Mouse (Mus musculus) forebrain, embryonic 16.5 days (tissue): ENCODE measurements around the gene Fam13c. TPM values are rescaled to one million over a fixed set of nuclear protein-coding genes. Genes with fewer than 3 reads are reported as not detected.

Source experiments
- ATAC-seq: fragments of 200-750 bp; cut with Nextera tagmentation; 2 replicates; pipeline ENCODE4 v1.8.0; 2017; ENCODE audit warnings: mild to moderate bottlenecking, moderate library complexity
- H3K27ac ChIP-seq: fragments of 300-500 bp; sonication (generic); 2 replicates; pipeline ENCODE4 v1.5.1; 2014; ENCODE audit warnings: low read length, control low read depth
- H3K27me3 ChIP-seq: fragments of 300-500 bp; sonication (generic); replicated peaks from 2 replicates; pipeline ENCODE4 v1.6.1; 2014; ENCODE audit warnings: low read length; ENCODE audit not compliant: control insufficient read depth, insufficient read depth
- H3K36me3 ChIP-seq: fragments of 300-500 bp; sonication (generic); 2 replicates; pipeline ENCODE4 v1.6.1; 2014; ENCODE audit not compliant: control insufficient read depth, insufficient read depth
- H3K4me1 ChIP-seq: fragments of 300-500 bp; sonication (generic); replicated peaks from 2 replicates; pipeline ENCODE4 v1.6.1; 2014; ENCODE audit warnings: low read length; ENCODE audit not compliant: control insufficient read depth, insufficient read depth
- H3K4me2 ChIP-seq: fragments of 300-500 bp; sonication (generic); 2 replicates; pipeline ENCODE4 v1.6.1; 2014; ENCODE audit warnings: mild to moderate bottlenecking, low read length, control low read depth
- H3K4me3 ChIP-seq: fragments of 300-500 bp; sonication (generic); replicated peaks from 2 replicates; pipeline ENCODE4 v1.5.1; 2014; ENCODE audit warnings: mild to moderate bottlenecking, low read length, control low read depth
- H3K9ac ChIP-seq: fragments of 300-500 bp; sonication (generic); replicated peaks from 2 replicates; pipeline ENCODE4 v1.6.1; 2014; ENCODE audit warnings: low read depth, low read length, control low read depth
- H3K9me3 ChIP-seq: fragments of 300-500 bp; sonication (generic); 2 replicates; pipeline ENCODE4 v1.6.1; 2016; ENCODE audit warnings: low read length; ENCODE audit not compliant: control insufficient read depth
- WGBS: fragments of 180-500 bp; shearing (Covaris S2); extraction: QIAGEN DNeasy Blood & Tissue Kit; methylation state at CpG from one replicate; pipeline ENCODE4 v1.1.7; 2014; 5-methylcytosine and 5-hydroxymethylcytosine counted together
- polyA plus RNA-seq: library from polyadenylated mRNA; unstranded; fragments of >200 nt; fragmentation: Nextera tagmentation; extraction: Ambion mirVana; gene quantifications from 2 replicates; pipeline ENCODE4 v1.2.1, GENCODE M21; 2015

The Fam13c gene
- polyA plus RNA-seq, 1 experiment from 2014 or later, result 27.7 TPM

GRCm38 (mm10) chr10:70485287-70485612 lies 45.0 kb downstream of the Fam13c start:
- peaks cover 8% of the 10 kb centered on the region for H3K4me1 ChIP-seq
- peak overlapping the region; percentile 38 for H3K4me2 ChIP-seq
- ATAC-seq, result peak; percentile 83
- under 1% methylated on average over 7 of the region's 7 CpGs for WGBS
- no peaks in the 10 kb centered on the region for H3K27me3 ChIP-seq
- no peak overlapping the region for H3K4me3 ChIP-seq
- H3K27ac ChIP-seq, result peak overlapping the region; percentile 1; the same call in 1 of the 2 replicates
- H3K9ac ChIP-seq, result no peak overlapping the region
- H3K36me3 ChIP-seq, result no peaks in the 10 kb centered on the region; the same call in 1 of the 2 replicates
- no peaks in the 10 kb centered on the region for H3K9me3 ChIP-seq

GRCm38 (mm10) chr10:70486651-70487050 lies 46.4 kb downstream of the Fam13c start:
- H3K9me3 ChIP-seq, result no peaks in the 10 kb centered on the region
- peaks cover 8% of the 10 kb centered on the region for H3K4me1 ChIP-seq
- H3K4me2 ChIP-seq, result no peak overlapping the region
- no peak for ATAC-seq
- no peak overlapping the region for H3K4me3 ChIP-seq
- no peaks in the 10 kb centered on the region for H3K36me3 ChIP-seq
- H3K27ac ChIP-seq, result no peak overlapping the region
- 95% methylated on average over 6 of the region's 6 CpGs for WGBS
- no peak overlapping the region for H3K9ac ChIP-seq
- H3K27me3 ChIP-seq, result no peaks in the 10 kb centered on the region

- no peak for ATAC-seq
Measured at GRCm38 (mm10) chr10:70493891-70494290, 53.6 kb downstream of the Fam13c start.

GRCm38 (mm10) chr10:70494441-70494840 lies 54.2 kb downstream of the Fam13c start:
- WGBS, result 57% methylated on average over 2 of the region's 2 CpGs
- no peak overlapping the region for H3K27ac ChIP-seq

More at GRCm38 (mm10) chr10:70493891-70494290, 53.6 kb downstream of the Fam13c start:
- H3K4me3 ChIP-seq, result no peak overlapping the region
- no peak overlapping the region for H3K4me2 ChIP-seq
- WGBS, result 85% methylated on average over 3 of the region's 3 CpGs
- H3K27me3 ChIP-seq, result no peaks in the 10 kb centered on the region
- no peaks in the 10 kb centered on the region for H3K9me3 ChIP-seq
- no peak overlapping the region for H3K27ac ChIP-seq
- no peaks in the 10 kb centered on the region for H3K36me3 ChIP-seq
- no peak overlapping the region for H3K9ac ChIP-seq
- peaks cover 3% of the 10 kb centered on the region; the same call in 1 of the 2 replicates for H3K4me1 ChIP-seq

GRCm38 (mm10) chr10:70495106-70496104 lies 55.1 kb downstream of the Fam13c start:
- Histone ChIP-seq H3K36me3 (no peaks in the 10 kb centered on the region), H3K27ac (no peak overlapping the region), H3K4me3 (no peak overlapping the region), H3K9ac (no peak overlapping the region), H3K27me3 (no peaks in the 10 kb centered on the region), H3K4me2 (no peak overlapping the region), H3K4me1 (peaks cover 10% of the 10 kb centered on the region; the same call in 1 of the 2 replicates), H3K9me3 (no peaks in the 10 kb centered on the region)
- ATAC-seq, result no peak
- WGBS, result 86% methylated on average over 4 of the region's 4 CpGs

More at GRCm38 (mm10) chr10:70494441-70494840, 54.2 kb downstream of the Fam13c start:
- H3K9me3 ChIP-seq, result no peaks in the 10 kb centered on the region
- no peaks in the 10 kb centered on the region for H3K27me3 ChIP-seq
- H3K4me3 ChIP-seq, result no peak overlapping the region
- H3K4me2 ChIP-seq, result no peak overlapping the region
- ATAC-seq, result no peak
- peaks cover 8% of the 10 kb centered on the region; the same call in 1 of the 2 replicates for H3K4me1 ChIP-seq
- H3K36me3 ChIP-seq, result no peaks in the 10 kb centered on the region
- no peak overlapping the region for H3K9ac ChIP-seq

- no peak for ATAC-seq
Measured at GRCm38 (mm10) chr10:70496938-70497337, 56.7 kb downstream of the Fam13c start.

GRCm38 (mm10) chr10:70498328-70498727 lies 58.0 kb downstream of the Fam13c start:
- H3K27ac ChIP-seq, result no peak overlapping the region
- H3K9ac ChIP-seq, result no peak overlapping the region
- ATAC-seq, result no peak
- H3K4me1 ChIP-seq, result peaks cover 10% of the 10 kb centered on the region; the same call in 1 of the 2 replicates
- no peak overlapping the region for H3K4me2 ChIP-seq
- WGBS, result 62% methylated on average over 2 of the region's 2 CpGs
- no peak overlapping the region for H3K4me3 ChIP-seq
- H3K9me3 ChIP-seq, result no peaks in the 10 kb centered on the region
- no peaks in the 10 kb centered on the region for H3K27me3 ChIP-seq
- H3K36me3 ChIP-seq, result no peaks in the 10 kb centered on the region

More at GRCm38 (mm10) chr10:70496938-70497337, 56.7 kb downstream of the Fam13c start:
- Histone ChIP-seq H3K27me3 (no peaks in the 10 kb centered on the region), H3K36me3 (no peaks in the 10 kb centered on the region), H3K9ac (no peak overlapping the region), H3K27ac (no peak overlapping the region), H3K4me1 (peaks cover 10% of the 10 kb centered on the region; the same call in 1 of the 2 replicates), H3K4me2 (no peak overlapping the region), H3K4me3 (no peak overlapping the region), H3K9me3 (no peaks in the 10 kb centered on the region)

GRCm38 (mm10) chr10:70499246-70499645 lies 59.0 kb downstream of the Fam13c start:
- Histone ChIP-seq H3K36me3 (no peaks in the 10 kb centered on the region), H3K9me3 (no peaks in the 10 kb centered on the region), H3K4me2 (no peak overlapping the region), H3K4me1 (peaks cover 10% of the 10 kb centered on the region; the same call in 1 of the 2 replicates), H3K4me3 (no peak overlapping the region), H3K27me3 (no peaks in the 10 kb centered on the region), H3K9ac (no peak overlapping the region), H3K27ac (no peak overlapping the region)
- WGBS, result 12% methylated on average over 13 of the region's 13 CpGs
- ATAC-seq, result no peak

- Histone ChIP-seq H3K4me3 (no peak overlapping the region), H3K4me2 (no peak overlapping the region), H3K27me3 (no peaks in the 10 kb centered on the region), H3K27ac (no peak overlapping the region), H3K9ac (no peak overlapping the region), H3K4me1 (peaks cover 13% of the 10 kb centered on the region), H3K36me3 (no peaks in the 10 kb centered on the region), H3K9me3 (no peaks in the 10 kb centered on the region; the same call in 1 of the 2 replicates)
- ATAC-seq, result no peak
- 86% methylated on average over 15 of the region's 15 CpGs for WGBS
Measured at GRCm38 (mm10) chr10:70504871-70505270, 64.6 kb downstream of the Fam13c start.
